Mouse (Mus musculus): Measurements from ENCODE around the gene Pik3c2g.

DNA sequence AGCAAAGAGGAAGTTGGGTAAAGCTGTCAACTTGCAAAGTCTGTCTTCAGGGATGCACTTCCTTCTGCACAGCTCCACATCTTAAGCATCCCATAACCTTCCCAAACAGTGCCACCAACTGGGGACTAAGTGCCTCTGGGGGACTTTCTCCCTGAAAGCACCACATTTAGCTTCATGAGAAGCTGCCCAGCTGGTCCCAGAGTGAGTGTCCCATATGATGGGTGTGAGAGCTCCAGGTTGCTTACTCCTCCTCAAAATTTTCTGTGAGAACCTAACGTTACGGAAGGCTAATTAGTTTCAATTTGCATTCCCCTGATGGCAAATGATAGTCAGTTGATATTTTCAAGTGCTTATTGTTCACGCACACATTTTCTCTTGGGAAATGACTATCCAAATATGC, 397.0 kb downstream of the Pik3c2g start:
- no peak for TF ChIP-seq CTCF (IDR thresholded peaks at IDR 0.05)
- no peak for TF ChIP-seq POLR2A (IDR thresholded peaks at IDR 0.05; ENCODE audit: insufficient read depth, low read depth, low read length)
- TF ChIP-seq EP300 (IDR thresholded peaks at IDR 0.05; ENCODE audit: insufficient read depth, low read depth, low read length), result no peak
